Mouse (Mus musculus): Measurements from ENCODE around the gene Itpr1. TPM values are rescaled to one million over a fixed set of nuclear protein-coding genes. Genes with fewer than 3 reads are reported as not detected.

The Itpr1 gene
- polyA plus RNA-seq, 1 experiment from 2014 or later, result 3.5 TPM

DNA sequence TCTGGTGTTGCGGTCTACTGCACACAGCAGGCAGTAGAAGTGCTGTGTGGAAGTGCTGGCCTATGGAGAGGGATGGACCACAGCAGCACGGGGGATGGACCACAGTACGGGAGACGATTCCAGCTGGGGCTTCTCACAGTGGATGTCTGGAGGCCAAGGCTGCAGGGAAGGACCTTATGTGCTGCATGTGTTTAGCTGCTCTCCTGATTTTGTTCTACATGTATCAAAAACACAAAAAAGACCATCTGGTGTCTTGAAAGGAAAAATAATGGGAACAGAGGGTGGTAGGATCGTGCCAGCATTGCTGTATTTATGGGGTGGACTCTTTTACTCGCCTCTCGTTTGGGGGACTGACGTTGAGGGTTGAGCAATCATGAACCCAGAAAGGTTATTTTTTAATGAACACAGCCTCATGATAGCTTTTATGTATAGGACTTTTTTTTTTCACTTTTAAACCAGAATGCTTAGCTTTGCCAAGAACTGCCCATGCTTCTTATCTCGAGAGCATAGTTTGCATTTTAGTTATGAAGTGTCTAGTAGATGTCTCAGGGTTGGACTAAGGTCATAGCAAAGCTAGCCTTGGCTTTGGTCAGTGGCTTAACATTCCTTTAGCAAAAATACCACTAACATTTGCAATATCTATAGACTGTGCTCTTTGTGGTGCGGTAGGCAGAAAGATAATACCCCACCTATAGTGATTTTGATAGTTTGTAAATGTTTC is 61.6 kb downstream of the Itpr1 start:
- no peak overlapping the region for H3K4me3 ChIP-seq (ENCODE audit: low read depth, low read length)
- no peak overlapping the region for H3K9ac ChIP-seq (replicated peaks; ENCODE audit: low read depth, low read length)
- 65% methylated on average over 10 of the region's 10 CpGs for WGBS
- H3K4me1 ChIP-seq (ENCODE audit: control insufficient read depth, insufficient read depth, low read length), result no peaks in the 10 kb centered on the region
- H3K36me3 ChIP-seq (ENCODE audit: control insufficient read depth, insufficient read depth, low read length), result no peaks in the 10 kb centered on the region
- no peak for ATAC-seq (ENCODE audit: low read depth)
- H3K27me3 ChIP-seq (ENCODE audit: control insufficient read depth, insufficient read depth, low read length), result no peaks in the 10 kb centered on the region
- H3K4me2 ChIP-seq (ENCODE audit: low read depth, low read length), result no peak overlapping the region
- no peak overlapping the region for H3K27ac ChIP-seq (ENCODE audit: low read depth, low read length)
- no peaks in the 10 kb centered on the region for H3K9me3 ChIP-seq (ENCODE audit: control insufficient read depth, low read length)

DNA sequence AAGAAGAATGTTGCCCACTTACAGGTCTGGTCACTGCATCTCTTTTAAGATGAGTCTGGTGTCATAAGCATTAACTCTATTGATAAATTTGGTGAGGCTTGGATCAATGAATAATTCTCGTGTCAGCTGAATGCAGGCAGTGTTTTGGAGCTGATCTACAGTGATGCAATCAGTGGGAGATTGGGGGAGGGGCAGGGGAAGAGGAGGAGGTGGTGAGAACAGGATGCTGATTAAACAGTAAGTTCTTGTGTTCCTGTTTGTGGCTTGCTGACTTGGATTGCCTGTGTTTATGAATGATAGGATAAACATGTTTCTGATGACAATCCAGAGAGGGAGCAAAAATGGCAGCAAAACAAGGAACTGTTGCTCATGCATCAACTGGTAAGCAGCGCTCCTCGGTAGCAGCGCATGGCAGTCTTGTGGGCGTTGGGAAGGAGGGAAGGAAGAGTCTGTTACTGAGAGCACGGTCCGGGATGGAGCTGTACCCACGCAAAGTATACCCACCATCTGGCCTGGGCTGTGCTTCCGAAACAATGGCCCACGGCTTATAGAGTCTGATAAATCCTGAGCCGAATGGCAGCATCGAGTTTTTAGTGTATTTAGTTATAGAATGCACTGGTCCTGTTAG is 64.1 kb downstream of the Itpr1 start:
- no peak overlapping the region for H3K4me2 ChIP-seq (ENCODE audit: low read depth, low read length)
- no peaks in the 10 kb centered on the region for H3K4me1 ChIP-seq (ENCODE audit: control insufficient read depth, insufficient read depth, low read length)
- WGBS, result 90% methylated on average over 12 of the region's 12 CpGs
- H3K27me3 ChIP-seq (ENCODE audit: control insufficient read depth, insufficient read depth, low read length), result no peaks in the 10 kb centered on the region
- ATAC-seq (ENCODE audit: low read depth), result no peak
- no peaks in the 10 kb centered on the region for H3K9me3 ChIP-seq (ENCODE audit: control insufficient read depth, low read length)
- no peak overlapping the region for H3K4me3 ChIP-seq (ENCODE audit: low read depth, low read length)
- no peak overlapping the region for H3K9ac ChIP-seq (replicated peaks; ENCODE audit: low read depth, low read length)
- no peaks in the 10 kb centered on the region for H3K36me3 ChIP-seq (ENCODE audit: control insufficient read depth, insufficient read depth, low read length)
- no peak overlapping the region for H3K27ac ChIP-seq (ENCODE audit: low read depth, low read length)

DNA sequence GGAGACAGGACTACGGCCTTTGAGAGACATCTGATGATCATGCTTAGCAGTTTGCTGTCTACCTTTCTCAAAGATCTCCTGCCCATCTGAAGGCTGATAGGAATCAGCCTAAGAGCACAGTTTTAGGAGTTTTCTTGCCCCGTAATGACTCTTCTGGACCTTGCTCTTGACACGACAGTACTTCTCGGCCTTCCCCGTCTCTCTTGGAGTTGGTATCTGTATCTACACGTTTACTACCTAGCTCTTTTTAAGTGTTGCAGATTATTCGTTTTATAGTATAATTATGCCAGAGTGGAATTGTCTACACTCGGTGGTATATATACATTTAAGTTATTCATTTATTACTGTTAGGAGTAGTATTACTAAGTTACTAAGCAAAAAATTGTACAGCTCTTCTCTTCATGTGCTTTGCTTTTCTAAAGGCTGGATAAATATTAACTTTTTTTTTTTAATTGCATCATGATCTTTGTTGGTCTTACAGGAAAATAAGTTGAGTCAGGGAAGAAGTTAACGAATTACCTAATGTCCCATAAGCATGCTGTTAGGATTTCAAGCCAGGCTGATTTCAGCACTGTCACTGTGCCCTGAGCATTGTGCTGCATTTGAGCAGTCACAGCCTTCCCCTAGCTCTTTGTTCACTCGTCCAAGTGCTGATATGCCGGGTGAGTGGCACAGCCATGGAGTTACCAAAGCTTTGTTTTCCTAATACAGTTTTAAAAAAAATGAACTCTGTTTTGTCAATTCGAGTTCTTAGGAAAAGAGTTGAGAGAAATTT is 64.9 kb downstream of the Itpr1 start:
- Histone ChIP-seq H3K9ac (replicated peaks; ENCODE audit: low read depth, low read length) (no peak overlapping the region), H3K27ac (ENCODE audit: low read depth, low read length) (no peak overlapping the region), H3K4me3 (ENCODE audit: low read depth, low read length) (no peak overlapping the region), H3K4me1 (ENCODE audit: control insufficient read depth, insufficient read depth, low read length) (no peaks in the 10 kb centered on the region), H3K4me2 (ENCODE audit: low read depth, low read length) (no peak overlapping the region), H3K36me3 (ENCODE audit: control insufficient read depth, insufficient read depth, low read length) (no peaks in the 10 kb centered on the region), H3K9me3 (ENCODE audit: control insufficient read depth, low read length) (no peaks in the 10 kb centered on the region), H3K27me3 (ENCODE audit: control insufficient read depth, insufficient read depth, low read length) (no peaks in the 10 kb centered on the region)
- no peak for ATAC-seq (ENCODE audit: low read depth)
- WGBS, result 84% methylated on average over 12 of the region's 12 CpGs

DNA sequence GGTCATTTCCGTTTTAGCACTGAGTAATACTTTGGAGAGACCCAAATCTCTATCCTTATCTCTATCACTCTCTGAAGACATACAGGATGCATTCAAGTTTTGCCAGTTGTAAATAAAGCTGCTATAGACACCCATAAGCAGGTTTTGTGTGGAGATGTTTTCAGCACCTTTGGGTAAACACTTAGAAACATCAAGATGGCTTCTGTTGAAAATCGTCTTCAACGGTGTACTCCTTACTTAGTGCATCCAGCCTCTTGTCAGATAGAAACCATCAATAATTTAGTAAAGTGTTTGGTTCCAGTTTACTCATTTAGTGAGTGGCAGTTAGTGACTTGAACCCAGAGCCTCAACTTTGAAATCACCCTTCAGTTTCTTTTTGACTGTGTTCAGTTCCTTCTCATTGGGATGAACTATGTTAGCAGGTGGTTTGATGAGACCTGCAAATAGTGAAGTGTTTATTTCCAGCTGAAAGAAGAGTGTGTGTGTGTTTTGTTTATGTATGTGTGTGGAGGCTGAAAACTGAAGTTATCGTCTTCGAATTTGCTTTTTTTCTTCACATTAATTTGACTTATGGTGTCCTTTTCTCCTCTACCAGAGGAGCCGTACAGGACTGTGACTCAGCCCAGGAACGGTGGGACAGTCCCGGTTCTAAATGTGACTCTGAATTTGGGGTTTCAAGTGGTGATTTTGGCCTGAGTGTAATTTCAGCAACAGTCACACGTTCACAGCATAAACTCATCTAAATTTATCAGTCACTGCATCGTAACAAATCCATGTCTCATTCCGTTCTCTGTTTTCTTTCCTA is 66.1 kb downstream of the Itpr1 start:
- Histone ChIP-seq H3K4me3 (ENCODE audit: low read depth, low read length) (no peak overlapping the region), H3K27me3 (ENCODE audit: control insufficient read depth, insufficient read depth, low read length) (no peaks in the 10 kb centered on the region), H3K9me3 (ENCODE audit: control insufficient read depth, low read length) (no peaks in the 10 kb centered on the region), H3K27ac (ENCODE audit: low read depth, low read length) (no peak overlapping the region), H3K9ac (replicated peaks; ENCODE audit: low read depth, low read length) (no peak overlapping the region), H3K4me2 (ENCODE audit: low read depth, low read length) (no peak overlapping the region), H3K4me1 (ENCODE audit: control insufficient read depth, insufficient read depth, low read length) (no peaks in the 10 kb centered on the region), H3K36me3 (ENCODE audit: control insufficient read depth, insufficient read depth, low read length) (no peaks in the 10 kb centered on the region)
- 92% methylated on average over 11 of the region's 11 CpGs for whole genome bisulfite sequencing
- no peak for ATAC-seq (ENCODE audit: low read depth)

DNA sequence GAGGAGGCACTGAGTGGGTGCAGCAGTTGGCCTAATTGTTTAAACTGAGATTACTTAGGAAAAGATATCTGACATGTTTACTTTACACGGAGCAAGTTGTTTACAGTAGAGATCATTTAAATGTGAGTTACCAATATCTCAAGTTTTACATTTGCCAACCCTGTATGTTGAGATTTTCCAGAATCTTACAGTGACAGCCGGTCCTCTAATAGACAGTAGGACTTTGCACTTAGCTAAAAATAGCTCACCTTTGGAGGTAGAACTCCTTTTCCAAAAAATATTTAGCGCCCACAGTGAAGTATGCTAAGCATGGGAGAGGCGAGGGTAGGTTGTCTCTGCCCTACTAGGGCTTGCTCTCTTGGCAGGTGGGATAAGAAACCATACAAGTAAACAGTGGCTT is 69.2 kb downstream of the Itpr1 start:
- no peaks in the 10 kb centered on the region for H3K9me3 ChIP-seq (ENCODE audit: control insufficient read depth, low read length)
- whole genome bisulfite sequencing, result 92% methylated on average over 4 of the region's 4 CpGs
- no peak for ATAC-seq (ENCODE audit: low read depth)

DNA sequence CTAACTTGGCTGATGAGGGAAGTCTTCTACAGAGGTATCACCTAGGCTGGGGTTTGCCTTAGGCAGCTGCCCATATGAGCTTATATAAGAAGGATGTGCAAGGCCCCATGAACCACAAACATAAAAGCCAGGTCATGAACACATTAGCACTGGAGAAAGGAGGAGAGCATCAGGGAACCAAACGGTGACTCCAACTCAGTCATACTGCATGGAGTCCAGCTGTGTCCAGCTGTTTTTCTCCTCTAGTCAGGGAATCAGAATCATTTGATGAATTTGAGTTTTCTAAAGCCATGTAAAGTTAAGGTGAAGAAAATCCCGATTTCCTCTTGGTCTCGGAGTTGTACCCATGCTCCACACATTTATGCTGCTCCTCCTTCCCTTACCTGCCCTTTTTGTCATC is 69.7 kb downstream of the Itpr1 start:
- no peaks in the 10 kb centered on the region for H3K27me3 ChIP-seq (ENCODE audit: control insufficient read depth, insufficient read depth, low read length)
- H3K9me3 ChIP-seq (ENCODE audit: control insufficient read depth, low read length), result no peaks in the 10 kb centered on the region
- WGBS, result 90% methylated on average over 3 of the region's 3 CpGs
- ATAC-seq (ENCODE audit: low read depth), result no peak
- H3K36me3 ChIP-seq (ENCODE audit: control insufficient read depth, insufficient read depth, low read length), result no peaks in the 10 kb centered on the region
- H3K27ac ChIP-seq (ENCODE audit: low read depth, low read length), result no peak overlapping the region
- no peak overlapping the region for H3K9ac ChIP-seq (replicated peaks; ENCODE audit: low read depth, low read length)
- H3K4me2 ChIP-seq (ENCODE audit: low read depth, low read length), result no peak overlapping the region
- H3K4me1 ChIP-seq (ENCODE audit: control insufficient read depth, insufficient read depth, low read length), result no peaks in the 10 kb centered on the region
- H3K4me3 ChIP-seq (ENCODE audit: low read depth, low read length), result no peak overlapping the region

More for the DNA sequence above, 69.2 kb downstream of the Itpr1 start:
- Histone ChIP-seq H3K27ac (ENCODE audit: low read depth, low read length) (no peak overlapping the region), H3K4me1 (ENCODE audit: control insufficient read depth, insufficient read depth, low read length) (no peaks in the 10 kb centered on the region), H3K36me3 (ENCODE audit: control insufficient read depth, insufficient read depth, low read length) (no peaks in the 10 kb centered on the region), H3K4me3 (ENCODE audit: low read depth, low read length) (no peak overlapping the region), H3K27me3 (ENCODE audit: control insufficient read depth, insufficient read depth, low read length) (no peaks in the 10 kb centered on the region), H3K9ac (replicated peaks; ENCODE audit: low read depth, low read length) (no peak overlapping the region), H3K4me2 (ENCODE audit: low read depth, low read length) (no peak overlapping the region)

DNA sequence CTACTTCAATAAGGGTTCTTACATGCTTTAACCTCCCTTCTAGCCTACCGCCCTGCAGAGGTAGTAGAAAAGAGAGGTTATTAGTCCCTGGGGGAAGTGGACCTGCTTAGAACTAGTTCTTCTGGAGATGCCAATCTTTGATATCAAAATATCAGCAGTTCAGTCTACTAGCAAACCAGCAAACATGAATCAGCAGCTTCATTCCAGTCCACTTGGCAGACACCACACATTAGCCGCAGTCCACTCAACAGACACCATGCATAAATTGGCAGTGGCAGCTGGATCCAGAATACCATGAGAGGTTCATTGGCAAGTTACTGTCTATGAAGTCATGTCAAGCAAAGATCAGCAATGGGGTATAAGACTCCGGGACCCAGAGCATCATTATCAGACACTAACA is 71.8 kb downstream of the Itpr1 start:
- Histone ChIP-seq H3K27me3 (ENCODE audit: control insufficient read depth, insufficient read depth, low read length) (no peaks in the 10 kb centered on the region), H3K4me2 (ENCODE audit: low read depth, low read length) (no peak overlapping the region), H3K9ac (replicated peaks; ENCODE audit: low read depth, low read length) (no peak overlapping the region), H3K4me3 (ENCODE audit: low read depth, low read length) (no peak overlapping the region), H3K27ac (ENCODE audit: low read depth, low read length) (no peak overlapping the region), H3K36me3 (ENCODE audit: control insufficient read depth, insufficient read depth, low read length) (no peaks in the 10 kb centered on the region), H3K4me1 (ENCODE audit: control insufficient read depth, insufficient read depth, low read length) (no peaks in the 10 kb centered on the region), H3K9me3 (ENCODE audit: control insufficient read depth, low read length) (no peaks in the 10 kb centered on the region)
- 94% methylated on average over 3 of the region's 3 CpGs for WGBS
- ATAC-seq (ENCODE audit: low read depth), result no peak

DNA sequence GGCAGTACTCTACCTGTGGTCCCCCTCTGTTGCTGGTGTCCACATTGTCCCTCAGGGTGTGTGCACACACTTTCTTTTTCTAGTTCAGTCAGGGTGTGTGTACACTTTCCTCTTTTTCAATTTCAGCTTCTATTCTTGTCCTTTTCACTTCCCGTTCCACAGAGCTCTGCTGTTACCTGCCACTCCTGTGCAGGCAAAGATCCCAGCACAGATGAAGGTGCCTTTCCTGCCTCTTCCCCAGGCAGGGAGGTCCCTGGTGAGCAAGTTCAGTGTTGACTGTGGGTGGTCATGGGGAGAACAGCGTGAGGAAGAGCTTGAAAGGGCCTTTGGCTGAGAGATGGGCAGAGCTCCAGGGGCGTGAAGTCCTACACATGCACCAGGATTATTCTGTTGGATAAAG is 76.1 kb downstream of the Itpr1 start:
- H3K4me1 ChIP-seq (ENCODE audit: control insufficient read depth, insufficient read depth, low read length), result no peaks in the 10 kb centered on the region
- no peaks in the 10 kb centered on the region for H3K9me3 ChIP-seq (ENCODE audit: control insufficient read depth, low read length)
- no peak for ATAC-seq (ENCODE audit: low read depth)
- H3K27ac ChIP-seq (ENCODE audit: low read depth, low read length), result no peak overlapping the region
- H3K36me3 ChIP-seq (ENCODE audit: control insufficient read depth, insufficient read depth, low read length), result no peaks in the 10 kb centered on the region
- no peaks in the 10 kb centered on the region for H3K27me3 ChIP-seq (ENCODE audit: control insufficient read depth, insufficient read depth, low read length)
- no peak overlapping the region for H3K4me2 ChIP-seq (ENCODE audit: low read depth, low read length)
- no peak overlapping the region for H3K9ac ChIP-seq (replicated peaks; ENCODE audit: low read depth, low read length)
- H3K4me3 ChIP-seq (ENCODE audit: low read depth, low read length), result no peak overlapping the region
- WGBS, result 72% methylated on average over 3 of the region's 3 CpGs
